Mouse (Mus musculus) fat pad, adult 2 months (tissue): ENCODE data around the gene Helz.

Source experiments
- DNase-seq: peaks from one replicate; pipeline ENCODE4 v3.0.0-alpha.2; 2011; ENCODE audit warnings: low read depth, low spot score; ENCODE audit errors: extremely low read depth

Gene Helz

DNA sequence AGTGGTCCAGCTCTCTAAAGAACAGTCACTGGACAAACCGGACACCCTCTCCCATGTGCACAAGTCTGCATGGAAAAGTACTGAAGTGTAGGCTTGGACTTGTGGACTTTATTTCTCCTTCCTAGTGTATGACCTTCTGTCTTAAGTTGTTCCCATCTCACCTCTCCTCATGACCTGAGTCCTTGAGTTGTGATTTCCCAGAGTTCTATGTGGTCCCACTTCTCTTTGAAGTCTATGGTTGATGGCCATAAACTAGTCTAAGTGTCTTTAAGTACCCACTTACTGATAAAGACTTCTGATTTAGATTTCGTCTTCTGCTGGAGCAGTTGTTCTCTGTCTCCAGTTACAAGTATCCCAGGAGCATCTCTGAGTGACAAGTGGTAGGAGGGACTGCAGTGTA is 119.8 kb downstream of the Helz start:
- no peak for DNase-seq

DNA sequence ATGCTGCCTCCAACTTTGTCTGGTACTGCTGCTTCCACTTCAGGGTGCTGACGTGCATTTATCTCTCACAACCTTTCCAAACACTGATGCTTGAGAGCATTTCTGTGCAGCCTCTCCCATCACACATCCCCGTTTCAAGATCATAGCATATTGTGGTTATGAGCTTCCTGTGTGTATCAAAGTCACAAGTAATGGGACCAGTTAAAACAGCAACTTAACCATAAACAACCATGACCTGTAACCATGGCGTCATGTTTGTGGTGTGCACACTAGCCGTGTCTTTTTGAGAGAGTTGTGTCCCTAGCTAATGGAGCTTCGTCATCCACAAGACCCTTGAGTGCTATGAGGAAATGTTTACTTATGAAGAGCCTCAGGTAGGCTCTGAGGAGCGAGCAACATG is 120.5 kb downstream of the Helz start:
- no peak for DNase-seq

DNA sequence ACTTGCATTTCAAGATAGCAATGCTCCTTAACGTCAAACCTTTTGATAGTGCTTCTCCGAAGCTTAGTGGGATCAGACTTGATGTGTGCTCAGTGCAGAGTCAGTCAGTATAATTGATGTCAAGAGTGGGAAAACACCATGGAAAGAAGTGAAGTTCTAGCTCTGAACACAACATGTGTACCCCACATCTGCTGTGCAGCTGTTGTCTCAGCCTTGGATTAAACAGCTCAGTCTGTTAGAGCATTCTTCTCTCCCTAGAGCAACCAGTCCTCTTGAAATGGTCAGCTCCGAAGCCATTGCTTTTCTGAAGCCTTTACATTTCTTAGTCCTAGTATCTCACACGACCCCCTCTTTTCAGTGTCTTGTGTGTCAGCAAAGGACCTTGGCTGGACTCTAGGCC is 121.2 kb downstream of the Helz start:
- DNase-seq: no peak

DNA sequence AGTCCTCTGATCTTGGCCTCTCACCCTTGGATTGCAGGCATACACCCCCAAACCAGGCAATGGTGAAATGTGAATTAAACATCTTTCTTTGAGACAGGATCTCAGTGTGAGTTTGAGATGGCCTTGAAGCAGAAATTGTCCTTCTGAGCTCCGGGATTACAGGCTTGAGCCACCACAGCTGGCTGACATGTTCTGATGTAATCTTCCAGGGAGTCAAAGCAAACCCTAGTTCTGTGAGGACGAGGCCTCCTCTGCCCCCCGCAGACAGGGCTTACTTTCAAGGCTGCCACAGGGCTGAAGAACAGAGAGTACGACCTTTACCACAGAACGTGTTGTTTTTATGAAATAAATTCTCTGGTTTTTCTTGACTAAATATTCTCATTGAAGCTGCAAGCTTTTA is 126.3 kb downstream of the Helz start:
- no peak for DNase-seq

DNA sequence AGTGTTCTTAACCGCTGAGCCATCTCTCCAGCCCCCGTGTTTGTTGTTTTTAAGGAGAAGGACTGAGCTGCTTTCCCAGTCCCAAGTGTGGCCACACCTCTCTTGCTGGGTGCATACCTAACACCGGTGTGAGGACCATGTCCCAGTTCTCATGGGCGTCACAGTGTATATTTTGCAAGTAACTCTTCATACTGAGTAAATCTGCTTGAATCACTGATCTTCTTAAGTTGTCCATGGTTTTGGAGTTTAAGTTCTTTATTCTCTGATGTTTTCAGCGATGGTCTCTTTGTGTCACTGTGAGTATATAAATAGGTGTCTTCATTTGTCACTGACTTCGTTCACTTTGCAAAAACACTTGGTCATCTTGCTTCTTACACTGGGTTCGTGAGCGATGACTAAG is 126.9 kb downstream of the Helz start:
- DNase-seq: no peak

DNA sequence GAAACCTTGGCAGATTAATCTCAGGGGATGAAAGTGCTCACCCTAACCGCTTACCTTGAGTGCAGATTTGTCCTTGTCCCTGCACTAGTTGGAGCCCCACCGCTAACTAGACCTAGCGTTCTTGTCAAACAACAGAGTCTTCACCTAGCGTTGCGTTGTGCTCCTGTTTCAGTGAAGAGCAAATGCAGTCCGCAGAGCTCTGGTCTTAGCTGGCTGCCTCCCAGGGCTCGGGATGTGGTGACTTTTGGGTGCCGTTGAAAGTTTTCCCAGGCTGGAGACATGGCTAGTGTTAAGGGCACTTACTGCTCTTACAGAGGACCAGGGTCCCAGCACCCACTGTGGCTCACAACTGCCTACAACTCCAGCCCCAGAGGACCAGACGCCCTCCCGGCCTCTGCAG is 127.5 kb downstream of the Helz start:
- DNase-seq: no peak

DNA sequence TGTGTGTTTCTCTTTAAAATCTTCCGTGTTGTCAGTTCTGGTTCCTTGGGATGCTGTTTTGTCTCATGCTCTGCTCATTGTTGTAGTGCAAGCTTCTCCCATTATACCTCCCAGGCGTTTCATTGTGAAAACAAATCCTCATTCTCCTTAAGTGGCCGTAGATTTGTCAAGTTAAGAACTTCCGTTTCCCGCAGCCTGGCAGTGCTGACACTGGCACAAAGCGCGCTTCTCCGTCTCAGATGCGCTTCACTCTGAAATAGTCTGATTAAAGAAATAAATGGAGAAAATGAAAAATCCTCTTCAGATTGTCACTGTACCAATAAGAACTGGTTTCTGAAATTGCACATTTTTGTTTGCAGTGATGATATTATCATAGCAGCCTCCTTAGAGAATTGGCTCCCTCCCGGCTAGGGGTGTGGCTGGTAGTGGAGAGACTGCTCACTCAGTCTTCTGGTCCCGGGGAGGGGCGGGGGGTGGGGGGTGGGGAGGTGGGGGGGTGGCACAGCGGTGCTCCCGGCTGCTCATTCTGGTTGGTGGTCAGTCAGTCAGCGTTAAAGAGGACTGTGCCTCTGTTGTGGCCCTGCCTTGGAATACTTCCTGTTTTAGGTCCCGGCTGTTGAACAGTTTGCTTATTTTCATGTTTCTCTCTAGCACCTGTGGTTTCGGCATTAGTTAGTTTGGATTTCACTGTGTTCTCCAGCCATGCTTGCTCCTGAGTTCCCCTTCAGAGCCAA is 128.6 kb downstream of the Helz start:
- DNase-seq: no peak

DNA sequence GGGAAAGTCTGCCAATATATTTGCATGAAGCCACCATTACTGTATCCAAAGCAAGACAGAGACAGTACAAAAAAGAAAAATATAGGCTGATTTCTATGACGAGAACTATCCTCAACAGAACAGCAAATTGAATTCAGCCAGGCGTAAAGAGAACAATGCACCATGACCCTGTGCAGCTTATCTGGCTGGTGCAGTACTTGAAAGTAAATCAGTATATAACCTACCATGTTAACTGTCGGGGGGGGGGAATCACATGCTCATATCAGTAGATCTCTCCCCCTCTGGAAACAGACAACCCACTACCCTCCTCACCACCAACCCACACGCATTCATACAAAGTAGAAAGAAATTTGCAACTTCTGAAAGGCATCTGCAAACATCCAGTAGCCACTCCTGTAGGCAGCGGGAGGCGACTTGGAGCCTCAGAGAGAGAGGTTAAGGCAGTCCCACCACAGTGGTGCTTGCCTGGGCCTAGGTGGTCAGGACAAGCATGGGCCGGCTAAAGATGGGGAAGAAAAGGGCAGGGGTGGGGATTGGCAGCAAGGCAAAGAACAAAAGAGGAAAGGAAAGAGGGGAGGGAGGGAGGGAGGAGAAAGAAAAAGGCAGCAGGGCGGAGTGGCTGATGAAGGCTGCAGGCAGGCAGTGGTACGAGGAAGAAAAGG is 135.1 kb downstream of the Helz start:
- DNase-seq: no peak

DNA sequence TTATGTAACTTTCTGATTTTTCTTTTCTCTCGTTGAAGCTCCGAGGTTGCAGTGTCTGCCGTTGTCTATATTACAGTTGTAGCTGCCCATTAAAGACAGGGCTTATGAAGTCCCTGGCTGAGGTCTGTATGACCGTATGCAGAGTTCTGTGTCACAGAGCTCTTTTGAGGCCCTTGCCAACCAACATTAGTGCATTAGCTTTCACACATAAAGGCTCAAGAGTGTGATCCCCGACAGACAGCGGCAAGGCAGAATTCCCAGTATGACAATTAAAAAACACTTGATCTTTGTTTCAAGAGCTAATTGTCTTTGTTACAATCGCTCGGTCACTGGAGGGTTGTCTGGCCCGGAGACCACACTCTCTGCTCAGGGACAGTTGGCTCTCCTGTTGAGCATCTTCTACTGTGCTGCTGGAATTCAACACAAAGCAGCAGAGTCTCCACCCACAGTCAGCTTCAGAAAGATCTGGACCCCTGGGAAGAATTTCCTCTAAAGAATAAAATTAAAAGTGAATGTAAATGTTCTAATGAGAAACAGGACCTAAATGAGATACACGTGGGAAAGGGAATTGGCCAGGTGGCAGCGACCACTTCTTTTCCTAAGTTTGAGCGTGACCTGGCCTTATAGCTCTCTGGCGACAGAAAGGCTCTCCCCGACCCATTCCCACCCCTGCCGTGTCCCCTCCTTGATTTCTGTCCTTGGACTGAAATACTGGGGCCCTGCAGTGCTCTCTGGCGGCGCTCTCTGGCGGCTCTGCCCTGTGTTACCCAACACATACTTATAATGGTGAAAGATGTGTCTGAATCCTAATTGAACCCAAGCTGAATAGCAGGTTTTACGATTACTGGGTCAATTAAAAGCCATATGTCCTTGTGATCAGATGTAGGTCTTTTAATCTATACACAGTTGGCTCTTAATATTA is 136.1 kb downstream of the Helz start:
- DNase-seq: no peak

DNA sequence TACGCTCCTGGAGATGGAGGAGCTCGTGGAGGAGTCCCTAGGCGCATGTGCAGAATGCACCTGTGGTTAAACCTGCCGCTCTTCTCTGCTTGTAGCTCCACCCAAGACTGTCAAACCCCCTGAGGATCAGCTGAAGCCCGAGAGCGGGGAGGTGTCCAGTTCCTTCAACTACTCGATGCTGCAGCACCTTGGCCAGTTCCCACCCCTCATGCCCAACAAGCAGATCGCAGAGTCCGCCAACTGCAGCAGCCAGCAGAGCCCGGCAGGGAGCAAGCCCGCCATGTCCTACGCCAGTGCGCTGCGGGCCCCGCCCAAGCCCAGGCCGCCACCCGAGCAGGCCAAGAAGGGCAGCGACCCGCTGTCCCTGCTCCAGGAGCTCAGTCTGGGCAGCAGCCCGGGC is 138.6 kb downstream of the Helz start:
- no peak for DNase-seq

DNA sequence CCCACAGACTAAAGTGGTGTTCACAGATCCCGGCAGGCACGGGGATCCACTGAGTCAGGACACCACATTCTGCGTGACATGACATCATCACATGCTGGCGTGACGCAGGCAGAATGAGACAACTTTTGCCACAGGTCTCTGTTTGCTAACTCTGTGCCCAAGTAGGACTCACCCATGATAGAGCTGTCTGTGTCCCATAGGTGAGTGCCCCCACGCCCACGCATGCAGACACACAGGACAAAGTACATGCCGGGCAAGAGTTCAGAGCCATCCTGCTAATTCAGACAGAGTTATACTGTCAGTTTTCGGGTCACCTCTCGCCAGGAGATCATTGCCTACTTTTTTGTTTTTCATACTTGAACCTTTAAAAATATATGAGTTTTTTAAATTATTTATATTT is 140.8 kb downstream of the Helz start:
- no peak for DNase-seq

DNA sequence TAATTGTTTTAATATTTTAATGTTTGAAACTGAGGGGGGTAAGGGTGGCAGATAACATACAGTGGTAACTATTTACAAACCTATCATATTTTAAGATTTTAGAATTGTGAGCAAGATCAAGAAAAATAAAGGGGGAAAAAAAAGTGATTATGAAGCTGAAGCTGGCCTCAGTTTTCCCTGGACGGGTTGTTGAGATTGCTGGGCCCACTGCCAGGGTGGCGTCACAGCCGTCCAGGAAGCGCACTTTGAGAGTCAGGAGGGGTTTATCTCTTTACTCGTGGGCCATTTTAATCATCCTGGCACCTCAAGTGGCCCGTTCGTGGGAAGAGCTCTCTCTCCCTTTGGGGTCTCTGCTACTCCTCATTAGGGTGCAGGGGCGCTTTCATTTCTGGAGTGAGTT is 143.8 kb downstream of the Helz start:
- no peak for DNase-seq

DNA sequence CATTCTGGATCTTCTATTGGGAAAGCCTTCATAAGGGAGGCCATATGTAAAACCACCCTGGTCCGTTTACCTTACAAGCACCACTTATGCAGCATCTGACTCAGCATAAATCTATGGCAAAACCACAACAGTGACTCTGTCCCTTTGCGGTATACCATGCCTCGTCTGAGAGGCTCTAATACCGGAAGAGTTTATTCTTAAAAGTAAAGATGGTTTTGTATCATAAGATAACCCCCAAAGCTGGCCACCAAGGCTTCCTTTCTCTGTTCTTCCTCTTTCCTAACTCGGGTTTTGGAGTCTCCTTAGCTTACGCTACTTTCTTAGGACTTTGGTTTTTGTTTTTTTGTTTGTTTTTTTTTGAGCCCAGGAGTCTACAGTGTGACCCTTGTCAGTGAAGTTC is 145.6 kb downstream of the Helz start:
- no peak for DNase-seq

DNA sequence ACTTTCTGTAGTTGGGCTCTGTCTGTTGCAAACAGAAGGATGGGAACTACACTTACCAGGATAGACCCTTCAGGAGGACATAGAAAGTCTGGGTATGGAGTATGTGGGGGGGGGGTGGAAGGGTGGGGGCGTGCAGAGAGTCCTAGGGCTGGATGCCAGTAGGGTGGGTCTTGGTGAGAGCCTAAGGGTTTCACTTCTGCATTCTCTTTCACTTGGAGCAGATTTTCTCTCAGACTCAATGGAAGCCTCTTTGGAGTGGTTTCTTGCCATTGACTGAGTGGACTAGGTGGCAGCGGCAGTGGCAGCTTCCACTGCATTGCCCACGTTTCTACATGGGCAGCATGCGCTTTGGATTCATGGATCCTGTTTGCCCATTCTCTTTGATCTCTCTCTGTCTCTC is 152.2 kb downstream of the Helz start:
- no peak for DNase-seq

DNA sequence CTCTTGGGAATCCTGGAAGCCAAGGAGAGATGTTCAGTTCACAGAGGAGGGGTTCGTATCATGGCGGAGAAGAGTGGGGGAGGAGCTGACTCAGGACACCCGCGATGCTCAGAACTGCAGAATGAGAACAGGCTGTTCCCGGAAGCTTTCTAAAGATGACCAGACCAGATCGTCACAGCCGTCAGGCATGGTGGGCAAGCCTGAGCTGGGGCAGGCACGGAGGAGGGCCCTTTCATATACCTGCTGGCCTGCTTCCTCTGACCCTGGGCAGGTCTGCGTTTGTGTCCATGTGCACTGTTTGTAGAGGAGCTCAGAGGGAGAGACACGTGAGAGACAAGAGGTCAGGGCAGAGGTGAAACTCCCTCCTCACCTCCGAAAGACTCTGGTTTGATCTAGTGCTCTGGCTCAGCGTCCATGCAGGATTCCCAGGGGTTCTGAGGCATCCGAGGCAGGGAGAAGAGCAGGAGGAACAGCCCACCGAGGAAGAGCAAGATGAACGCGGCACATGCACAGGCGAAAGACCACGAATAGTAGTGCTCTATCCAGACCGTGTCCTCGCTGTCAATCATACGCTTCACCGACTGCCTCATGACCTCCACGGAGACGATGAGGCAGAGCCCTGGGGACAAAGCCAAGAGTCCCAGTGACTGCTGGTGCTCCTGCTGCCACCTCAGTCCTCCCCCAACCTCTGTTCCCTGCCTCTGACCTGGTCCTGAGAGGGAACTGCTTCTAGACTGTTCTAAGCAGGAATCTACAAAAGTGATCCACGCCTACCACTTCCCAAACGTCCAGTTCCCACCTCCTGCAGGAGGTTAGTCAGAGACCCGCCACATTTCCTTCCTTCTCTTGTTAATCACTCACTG is 155.8 kb downstream of the Helz start:
- no peak for DNase-seq

DNA sequence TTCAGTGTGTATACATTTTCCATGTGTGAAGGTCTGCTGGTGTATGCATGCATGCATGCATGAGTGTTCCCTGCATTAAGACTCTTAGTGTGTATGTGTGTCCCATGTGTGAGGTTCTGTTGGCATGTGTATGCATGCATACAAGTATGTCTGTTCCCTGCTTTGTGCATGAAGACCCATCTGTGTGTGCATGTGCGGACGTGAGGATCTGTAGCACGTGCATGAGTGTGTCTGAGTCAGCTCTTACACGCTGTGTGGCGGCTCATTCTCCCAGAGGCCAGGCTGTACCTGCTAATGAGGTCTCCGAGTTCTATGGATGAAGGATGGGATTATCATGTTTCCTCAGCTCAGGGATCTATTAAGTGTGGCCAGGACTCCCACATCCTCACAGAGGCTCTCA is 157.3 kb downstream of the Helz start:
- DNase-seq: no peak

DNA sequence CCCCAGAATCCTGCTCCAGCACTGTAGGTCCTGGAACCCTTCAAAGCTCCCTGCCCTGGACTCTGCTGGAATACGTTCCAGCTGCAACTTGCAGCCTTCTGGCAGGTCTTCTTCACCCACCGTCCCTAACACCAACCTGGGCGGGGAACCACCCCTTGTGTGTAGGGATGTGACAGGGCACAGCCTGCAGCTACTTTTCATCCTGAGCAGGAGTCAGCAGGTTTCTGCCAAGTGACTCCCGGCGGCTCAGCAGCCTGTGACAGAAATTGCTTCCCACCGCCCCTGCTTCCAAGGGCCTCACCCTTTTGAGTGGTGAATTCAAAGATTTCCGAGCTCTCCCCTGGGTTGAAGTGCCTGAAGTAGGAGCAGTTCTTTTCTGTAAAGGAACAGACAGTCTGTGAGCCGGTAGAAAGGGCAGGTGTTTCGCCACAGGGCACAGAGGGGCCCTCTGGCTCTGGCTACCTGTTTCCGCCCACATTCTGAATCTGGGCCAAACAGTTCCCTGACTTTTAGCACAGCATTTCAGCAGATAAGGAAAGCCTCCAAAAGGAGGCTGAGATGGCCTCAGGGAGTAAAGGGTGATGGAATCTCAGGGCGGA is 157.8 kb downstream of the Helz start:
- DNase-seq: peak; percentile 28

DNA sequence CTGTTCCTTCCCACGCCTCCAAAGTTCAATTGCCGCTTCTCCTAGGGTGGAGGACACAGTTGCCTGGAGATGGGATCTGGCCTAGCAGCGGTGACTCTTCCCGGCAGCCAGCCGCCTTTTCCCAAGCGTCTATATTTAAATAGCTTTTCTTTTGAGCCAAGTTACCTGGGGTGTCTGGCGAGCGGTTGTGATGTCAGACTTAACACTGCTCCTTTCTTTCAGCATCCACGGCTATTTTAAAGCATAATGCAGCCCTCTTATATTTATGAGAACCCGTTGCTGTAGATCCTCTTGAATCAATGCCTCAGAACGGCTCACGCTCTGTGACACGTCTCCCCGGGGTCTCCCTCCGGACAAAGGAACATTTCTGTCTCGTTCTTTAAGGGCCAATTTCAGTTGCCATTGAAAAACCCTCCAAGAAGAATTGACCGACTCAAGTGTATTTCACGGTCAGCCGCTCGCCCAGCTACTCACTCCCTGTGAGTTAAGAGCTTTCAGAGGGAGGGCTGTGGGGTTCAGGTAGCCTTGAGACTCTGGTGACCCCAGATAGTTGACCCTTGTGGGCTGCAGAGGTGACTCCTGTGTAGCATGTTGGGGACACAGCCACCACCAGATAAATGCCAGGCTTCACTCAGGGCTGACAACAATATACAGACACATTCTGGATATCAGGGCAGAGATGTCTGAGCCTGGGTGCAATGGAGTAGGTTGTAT is 160.3 kb downstream of the Helz start:
- DNase-seq: no peak

DNA sequence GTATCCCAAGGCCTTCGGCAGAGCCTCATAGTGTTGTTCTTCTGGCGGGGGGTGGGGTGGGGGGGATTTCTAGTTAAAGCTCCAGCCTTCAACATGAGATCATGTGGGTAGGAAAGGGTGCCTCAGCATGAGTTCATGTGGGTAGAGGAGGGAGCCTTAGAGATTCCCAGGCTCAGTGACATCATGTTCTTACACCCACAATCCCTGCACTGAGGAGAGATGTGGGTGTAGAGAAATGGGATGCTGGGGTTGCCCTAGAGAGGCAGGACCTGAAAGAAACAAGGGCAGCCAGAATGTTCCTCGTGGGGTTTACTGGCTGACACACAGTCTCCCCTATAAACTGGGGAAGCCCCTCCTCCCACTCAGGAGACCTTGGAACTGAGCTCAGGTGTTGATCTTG is 162.6 kb downstream of the Helz start:
- no peak for DNase-seq

DNA sequence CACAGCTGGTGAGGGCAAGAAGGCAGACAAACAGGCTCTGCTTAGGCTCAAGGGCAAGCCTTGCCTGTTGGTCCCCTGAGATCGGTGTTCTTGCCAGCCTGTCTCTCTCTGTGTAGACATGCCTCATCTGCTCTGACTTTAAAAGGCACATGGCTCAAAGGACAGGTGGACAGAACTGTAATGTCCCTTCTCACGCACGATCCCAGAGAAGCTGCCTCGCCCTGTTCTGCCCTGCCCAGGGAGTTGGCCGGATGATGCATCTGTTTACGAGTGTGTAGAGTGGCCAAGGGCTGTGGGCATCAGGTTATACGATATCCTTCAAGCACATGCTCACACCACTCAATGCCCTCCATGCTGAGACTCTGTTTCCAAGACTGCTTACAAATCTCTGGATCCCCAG is 166.6 kb downstream of the Helz start:
- peak; percentile 30 for DNase-seq
